Mouse (Mus musculus) lung, adult 2 months (tissue): ENCODE measurements at regions not wholly inside any gene's neighbourhood (a gene's known extent, or its start where the extent isn't known, plus 50 kb on each side); places are given as distances from the start of the nearest gene placed in this dataset.
"Not testable (repeated sequence)": the region's sequence is repeated elsewhere in the genome, so short reads cannot be mapped to it uniquely, and the experiment has no call there.

Experiments used
- DNase-seq: peaks from one replicate; pipeline ENCODE4 v3.0.0; 2022
- H3K4me1 ChIP-seq: fragments of 200-500 bp; 2 replicates; pipeline ENCODE4 v1.6.1; 2011; ENCODE audit warnings: low read length; ENCODE audit not compliant: control insufficient read depth, insufficient read depth
- H3K4me3 ChIP-seq: fragments of 200-500 bp; replicated peaks from 2 replicates; pipeline ENCODE3; 2011; ENCODE audit warnings: low read depth, mild to moderate bottlenecking, control low read depth, low read length; ENCODE audit errors: extremely low read depth
- CTCF ChIP-seq: fragments of 200-500 bp; IDR thresholded peaks from 2 replicates; pipeline ENCODE4 v1.5.1; 2011; ENCODE audit warnings: mild to moderate bottlenecking, low read length, control low read depth; ENCODE audit not compliant: insufficient read depth
- POLR2A ChIP-seq: fragments of 200-500 bp; IDR thresholded peaks from 2 replicates; pipeline ENCODE4 v1.6.1; 2011; ENCODE audit warnings: low read depth, mild to moderate bottlenecking, control low read depth, low read length, borderline replicate concordance; ENCODE audit errors: extremely low read depth
- WGBS: fragments of 180-500 bp; shearing (Covaris S2); methylation state at CpG from one replicate; pipeline ENCODE4 v1.1.7; 2018; 5-methylcytosine and 5-hydroxymethylcytosine counted together

DNA sequence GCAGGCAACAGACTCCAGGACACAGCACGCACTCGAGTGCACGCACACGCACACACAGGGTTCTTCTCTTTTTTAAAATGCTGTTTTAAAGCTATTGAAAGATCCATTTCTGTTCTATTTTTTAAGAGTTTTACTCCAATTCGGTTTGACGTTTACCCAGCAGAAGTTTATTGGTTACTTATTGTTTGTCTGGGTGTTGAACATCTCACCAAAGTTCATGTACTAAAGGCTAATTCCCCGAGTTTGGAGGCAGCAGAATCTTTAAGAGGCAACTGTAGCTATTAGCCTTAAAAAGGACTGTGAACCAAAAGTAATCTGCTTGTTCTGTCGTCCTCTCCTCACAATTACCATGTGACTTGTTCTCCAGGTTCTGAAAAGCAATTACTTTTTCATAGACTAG, 263.0 kb upstream of the Nfia start:
- H3K4me3 ChIP-seq: no peak overlapping the region
- 83% methylated on average over 8 of the region's 8 CpGs for WGBS
- H3K4me1 ChIP-seq: no peaks in the 10 kb centered on the region
- TF ChIP-seq POLR2A: no peak
- no peak for TF ChIP-seq CTCF
- DNase-seq: no peak

DNA sequence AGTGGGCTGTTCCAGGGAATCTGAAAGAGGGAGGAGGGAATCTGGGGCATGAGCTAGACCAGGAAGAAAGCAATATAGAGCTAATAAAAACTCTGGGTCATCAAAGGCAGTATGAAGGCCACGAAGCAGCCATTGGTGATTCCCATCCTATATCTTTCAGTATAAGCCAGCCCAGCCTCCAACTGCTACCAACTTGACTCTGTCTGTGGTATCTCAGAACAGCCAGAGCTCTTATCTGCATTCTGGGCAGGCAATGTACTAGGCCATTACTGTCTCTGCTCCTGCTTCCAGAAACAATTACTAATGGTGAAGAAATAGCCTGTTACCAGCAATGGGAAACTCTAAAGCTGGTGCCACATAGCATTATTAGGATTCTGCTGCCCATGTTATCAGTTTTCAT, 266.8 kb upstream of the Nfia start:
- no peak for TF ChIP-seq CTCF
- TF ChIP-seq POLR2A: no peak
- DNase-seq: no peak
- 62% methylated on average over 1 of the region's 1 CpGs for WGBS
- H3K4me3 ChIP-seq: no peak overlapping the region
- no peaks in the 10 kb centered on the region for H3K4me1 ChIP-seq

DNA sequence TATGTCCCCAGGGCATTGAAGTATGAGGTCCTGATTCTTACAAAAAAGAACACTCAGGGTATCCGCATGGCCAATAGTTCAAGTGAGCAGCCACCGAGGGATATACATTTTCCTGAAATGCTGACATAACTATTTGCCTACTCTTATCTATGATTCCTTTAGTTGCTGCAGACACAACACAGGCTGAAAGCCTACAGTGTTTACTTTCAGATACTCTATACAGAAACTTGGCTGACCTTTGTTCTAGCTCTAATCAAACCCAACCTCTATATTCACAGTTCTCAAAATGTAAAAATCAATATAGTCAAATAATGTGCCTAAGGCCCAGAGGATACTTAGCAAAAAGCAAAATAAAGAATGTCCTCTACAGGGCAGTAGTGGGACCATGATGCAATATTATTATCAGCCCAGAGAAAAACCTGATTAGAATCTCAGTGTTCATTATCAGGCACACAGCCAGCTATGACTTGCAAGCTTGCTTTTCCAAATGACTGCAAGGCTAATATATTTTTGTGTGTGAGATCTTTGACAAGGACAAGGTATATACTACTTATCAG, 281.2 kb upstream of the Nfia start:
- DNase-seq: no peak
- 58% methylated on average over 2 of the region's 2 CpGs for WGBS
- TF ChIP-seq POLR2A: no peak
- TF ChIP-seq CTCF: no peak
- Histone ChIP-seq H3K4me1 (no peaks in the 10 kb centered on the region), H3K4me3 (no peak overlapping the region)

DNA sequence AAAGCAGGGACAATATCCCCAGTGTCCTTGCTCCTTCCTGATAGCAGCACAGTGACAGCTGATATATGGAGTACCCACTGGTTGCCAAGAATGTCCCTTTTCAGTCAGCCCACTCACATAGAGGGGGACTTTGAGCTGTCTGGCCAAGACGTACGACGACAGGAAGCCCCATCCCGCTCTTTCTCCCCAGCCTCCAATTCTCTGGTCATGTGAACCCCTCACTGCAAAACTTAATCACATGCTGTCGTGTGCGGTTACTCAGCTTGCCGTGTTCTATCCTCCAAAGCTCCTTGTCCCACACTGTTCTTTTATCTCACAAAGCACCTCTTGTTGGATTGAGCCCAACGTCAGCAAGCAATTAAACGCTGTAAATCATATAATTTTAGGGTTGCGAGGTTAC, 286.2 kb upstream of the Nfia start:
- H3K4me3 ChIP-seq: no peak overlapping the region
- no peak for DNase-seq
- no peak for TF ChIP-seq POLR2A
- TF ChIP-seq CTCF: no peak
- 31% methylated on average over 10 of the region's 10 CpGs for WGBS
- no peaks in the 10 kb centered on the region for H3K4me1 ChIP-seq

DNA sequence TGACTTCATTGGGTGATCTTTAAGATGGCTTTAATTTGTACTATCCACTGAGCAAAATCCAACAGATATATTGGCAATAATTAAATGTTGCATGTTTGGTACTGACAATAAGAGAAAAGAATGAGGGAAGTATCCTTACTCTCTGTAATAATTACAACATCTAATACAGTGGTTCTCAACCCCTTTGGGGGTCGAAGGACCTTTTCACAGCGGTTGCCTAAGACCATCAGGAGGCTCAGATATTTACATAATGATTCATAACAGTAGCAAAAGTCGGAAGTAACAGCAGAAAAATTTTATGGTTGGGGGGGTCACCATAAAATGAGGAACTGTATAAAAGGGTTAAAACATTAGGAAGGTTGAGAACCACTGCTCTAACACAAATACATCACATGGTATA, 287.3 kb upstream of the Nfia start:
- 81% methylated on average over 3 of the region's 3 CpGs for WGBS
- Histone ChIP-seq H3K4me1 (no peaks in the 10 kb centered on the region), H3K4me3 (no peak overlapping the region)
- DNase-seq: no peak
- TF ChIP-seq CTCF (no peak), POLR2A (no peak)

DNA sequence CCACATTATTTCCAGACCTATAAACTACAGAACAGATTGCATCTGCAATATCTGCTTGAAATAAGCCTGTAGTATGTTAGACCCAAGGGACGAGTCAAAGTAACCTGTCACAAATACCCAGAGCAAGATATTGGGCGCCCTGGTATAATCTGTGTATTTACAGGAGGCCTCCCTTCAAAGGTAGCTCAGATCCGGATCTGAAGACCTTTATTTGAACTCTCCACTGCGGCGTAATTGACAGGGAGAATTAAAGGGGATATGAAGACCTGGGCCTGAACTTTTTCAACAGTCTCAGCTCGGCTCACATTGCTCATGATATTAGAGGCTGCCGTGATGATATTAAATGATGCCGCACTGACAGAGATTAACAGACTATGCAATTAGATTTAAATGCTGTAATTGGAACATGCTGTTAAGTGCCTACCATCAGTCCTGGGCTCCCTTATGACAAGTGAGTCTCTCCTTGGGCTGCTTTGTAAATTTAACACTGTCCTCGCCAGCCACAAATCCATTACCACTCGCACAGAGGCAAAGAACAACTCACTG, 289.8 kb upstream of the Nfia start:
- no peak for DNase-seq
- no peaks in the 10 kb centered on the region for H3K4me1 ChIP-seq
- TF ChIP-seq POLR2A (no peak), CTCF (no peak)
- no peak overlapping the region for H3K4me3 ChIP-seq
- 69% methylated on average over 10 of the region's 10 CpGs for WGBS

DNA sequence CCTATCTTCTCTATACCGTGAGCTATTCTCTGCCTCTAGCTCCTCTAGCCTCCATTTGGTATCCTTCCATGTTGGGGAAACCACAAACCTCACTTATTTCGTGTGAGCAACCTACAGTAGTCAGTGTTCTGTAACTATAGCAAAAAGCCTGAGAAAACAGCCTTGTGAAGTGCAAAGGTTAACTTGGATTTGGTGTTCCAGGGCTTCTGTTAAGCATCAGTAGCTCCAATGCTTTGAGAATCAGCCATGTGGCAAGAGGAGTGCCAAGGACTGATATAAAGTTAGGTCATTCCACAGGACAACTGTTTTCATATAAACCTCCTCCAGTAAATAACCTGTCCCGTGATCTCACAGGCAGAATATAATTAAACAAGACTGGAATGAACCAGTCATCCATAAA, 290.7 kb upstream of the Nfia start:
- Histone ChIP-seq H3K4me1 (no peaks in the 10 kb centered on the region), H3K4me3 (no peak overlapping the region)
- TF ChIP-seq POLR2A (no peak), CTCF (no peak)
- DNase-seq: no peak
- WGBS: 81% methylated on average over 3 of the region's 3 CpGs

DNA sequence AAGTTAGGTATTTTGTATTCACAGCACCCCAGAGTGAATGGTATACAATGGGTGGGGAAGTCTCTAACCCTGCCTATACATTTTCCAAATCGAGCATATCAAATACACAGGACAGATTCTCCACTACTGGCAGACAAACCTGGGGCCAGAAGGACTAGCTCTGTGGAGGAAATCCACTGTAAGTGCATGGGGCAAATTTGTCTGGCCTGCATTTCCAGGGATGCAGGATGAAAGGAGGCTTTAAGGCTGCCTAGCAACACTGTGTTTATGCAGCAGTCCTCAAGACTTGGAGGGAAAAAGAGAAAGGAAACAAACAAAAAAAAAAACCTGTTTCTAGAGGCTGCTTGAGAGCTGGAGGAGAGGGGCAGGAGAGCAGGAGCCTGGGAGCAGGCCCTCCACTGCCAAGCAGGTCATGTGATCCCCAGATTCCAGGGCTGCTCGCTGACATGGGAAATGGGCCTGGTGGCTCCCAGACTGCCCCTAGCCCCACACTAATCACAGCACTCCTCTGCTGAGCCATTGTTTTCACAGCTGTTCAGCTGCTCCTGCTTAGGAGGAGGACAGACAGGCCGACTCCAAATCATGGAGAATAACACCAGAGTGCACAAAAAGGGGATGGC, 293.7 kb upstream of the Gm10192 start:
- peak; percentile 11 for DNase-seq
- no peak for TF ChIP-seq CTCF
- TF ChIP-seq POLR2A: no peak
- WGBS: 21% methylated on average over 3 of the region's 3 CpGs

DNA sequence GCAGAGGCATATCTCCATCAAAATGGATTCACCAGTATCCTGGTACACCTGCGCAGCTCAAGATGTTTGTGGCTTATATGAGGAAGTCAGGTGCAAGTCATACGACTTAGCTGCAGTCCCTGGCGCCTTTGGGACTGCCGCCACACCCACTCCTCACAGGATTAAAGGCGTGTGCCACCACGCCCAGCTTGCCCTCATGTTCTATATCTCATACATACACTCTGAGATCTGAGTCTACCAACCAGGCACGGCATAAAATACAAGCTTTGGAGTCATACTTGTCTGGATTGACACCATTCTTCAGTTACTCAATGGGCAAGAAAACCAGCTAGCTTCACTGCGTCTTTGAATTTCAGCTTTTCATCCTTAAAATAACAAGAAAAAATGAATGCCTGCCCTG, 290.5 kb upstream of the Gm10192 start:
- WGBS: 94% methylated on average over 8 of the region's 8 CpGs
- not testable (repeated sequence) for DNase-seq, H3K4me1 ChIP-seq, H3K4me3 ChIP-seq

More for the DNA sequence above, 293.7 kb upstream of the Gm10192 start:
- Histone ChIP-seq H3K4me3 (no peak overlapping the region), H3K4me1 (no peaks in the 10 kb centered on the region)

DNA sequence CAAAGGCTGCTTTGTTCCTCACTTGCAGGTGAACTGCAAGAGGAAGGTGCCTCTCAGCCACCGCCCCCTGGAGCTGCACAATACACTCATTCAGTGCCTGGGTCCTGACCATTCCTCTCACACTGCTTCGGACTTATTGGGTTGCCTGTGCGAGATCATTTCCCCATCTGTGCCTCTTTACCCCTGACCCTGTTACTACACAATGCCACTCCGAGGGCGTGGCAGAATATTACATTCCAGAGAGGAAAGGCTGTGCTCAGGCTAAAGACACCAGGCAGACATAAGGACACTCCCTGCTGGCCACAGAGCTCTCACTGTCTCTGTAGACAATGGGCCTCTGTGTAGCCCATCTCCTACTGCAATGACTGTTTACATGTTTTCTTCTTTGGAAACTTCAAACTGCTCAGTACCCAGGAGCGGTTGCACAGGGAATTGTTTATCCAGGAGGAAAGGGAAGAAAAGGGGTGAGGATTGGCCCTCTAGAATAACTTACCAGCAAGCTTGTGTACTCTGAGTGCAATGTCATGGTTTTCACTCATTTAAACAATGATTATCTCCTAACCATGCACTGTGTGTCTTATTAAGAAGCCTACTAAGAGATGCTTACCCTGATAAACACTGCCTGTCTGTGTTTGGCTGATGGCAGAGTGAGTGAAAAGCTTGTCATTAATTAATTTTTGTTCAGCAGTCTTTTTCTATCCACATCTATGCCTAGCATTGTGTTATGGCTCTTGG, 283.1 kb upstream of the Gm10192 start:
- DNase-seq: no peak
- 34% methylated on average over 6 of the region's 6 CpGs for WGBS

More for the DNA sequence above, 283.1 kb upstream of the Gm10192 start:
- TF ChIP-seq POLR2A (no peak), CTCF (no peak)
- Histone ChIP-seq H3K4me1 (peaks cover 2% of the 10 kb centered on the region; the same call in 1 of the 2 replicates), H3K4me3 (no peak overlapping the region)
